Mouse (Mus musculus): ENCODE data around the gene Idi2. TPM values are rescaled to one million over a fixed set of nuclear protein-coding genes. Genes with fewer than 3 reads are reported as not detected.

The Idi2 gene
- not detected for total RNA-seq (2023)

DNA sequence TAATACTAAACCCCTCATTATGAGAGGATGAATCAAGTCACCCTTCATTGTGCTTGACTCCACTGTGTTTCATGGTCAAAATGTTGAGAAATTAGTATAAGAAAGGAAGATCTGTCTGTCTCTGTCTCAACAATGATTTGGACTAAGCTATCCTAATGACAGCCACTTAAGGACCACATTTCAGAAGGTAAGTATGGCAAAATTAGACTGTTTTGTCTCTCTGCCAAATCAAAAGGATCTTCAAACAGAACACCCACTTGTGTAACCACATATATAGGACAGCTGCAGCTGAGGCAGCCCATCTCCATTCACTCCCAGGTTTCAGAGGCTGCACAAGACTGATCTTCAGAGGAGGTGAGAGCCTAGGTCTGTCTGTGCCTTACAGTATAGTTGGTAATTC lies at the start of gene Idi2:
Gene Idi2, plus strand, starts transcription at position 301 of the 400 bp plus-strand sequence.

GRCm38 (mm10) chr13:8948131-8948530 lies 4.5 kb upstream of the Idi2 start, which contains the start of gene Gm9745:
Gm9745 (minus strand) TSS chr13:8948231.

GRCm38 (mm10) chr13:8995990-8996786 lies 43.5 kb downstream of the Idi2 start, which contains the start of gene Gtpbp4:
Gtpbp4 (minus strand) TSS chr13:8996083.

Other genes starting within 250 kb of the Idi2 start
- 10 to 100 TPM; 69.9 to 74.5 TPM for gene Wdr37, start 81.0 kb upstream of the Idi2 start, total RNA-seq (2023)
- gene Idi1, start 67.4 kb upstream of the Idi2 start, total RNA-seq (2023): 10 to 100 TPM; 12.9 to 21.6 TPM
- not detected for gene Gm9745, start 4.6 kb upstream of the Idi2 start, total RNA-seq (2023)
- gene Gtpbp4, start 43.2 kb downstream of the Idi2 start, total RNA-seq (2023): 10 to 100 TPM; 90.9 to 91.8 TPM
- gene Larp4b, start 141.0 kb downstream of the Idi2 start, total RNA-seq (2023): 10 to 100 TPM; 70.3 to 75.6 TPM

All from T-cell, adult 66 days (primary cell).